Mouse (Mus musculus) urinary bladder, postnatal 14 days (tissue): ENCODE measurements around the gene Btbd16.

ENCODE experiments used
- DNase-seq: peaks from one replicate; pipeline ENCODE4 v3.0.0; 2021; ENCODE audit warnings: low spot score

The Btbd16 gene

DNA sequence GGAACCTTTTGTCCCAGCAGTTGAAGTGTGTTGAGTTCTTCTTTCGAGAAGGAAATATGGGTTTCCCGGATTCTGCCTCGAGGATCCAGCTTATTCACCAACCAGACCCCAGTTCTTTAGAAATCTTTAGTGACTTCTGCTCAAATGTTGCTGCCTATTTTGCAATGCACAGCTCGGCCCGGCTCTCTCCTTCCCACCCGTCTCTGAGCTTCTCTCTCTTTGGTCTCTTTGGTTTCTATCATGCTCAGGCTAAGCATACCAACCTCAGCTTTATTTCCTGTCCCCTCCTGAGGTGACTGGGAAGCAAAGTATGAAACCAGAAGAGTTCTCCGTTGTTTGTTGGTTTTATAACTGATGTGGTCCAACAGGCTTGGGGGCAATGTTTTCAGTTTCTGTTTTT, 42.4 kb downstream of the Btbd16 start:
- no peak for DNase-seq

DNA sequence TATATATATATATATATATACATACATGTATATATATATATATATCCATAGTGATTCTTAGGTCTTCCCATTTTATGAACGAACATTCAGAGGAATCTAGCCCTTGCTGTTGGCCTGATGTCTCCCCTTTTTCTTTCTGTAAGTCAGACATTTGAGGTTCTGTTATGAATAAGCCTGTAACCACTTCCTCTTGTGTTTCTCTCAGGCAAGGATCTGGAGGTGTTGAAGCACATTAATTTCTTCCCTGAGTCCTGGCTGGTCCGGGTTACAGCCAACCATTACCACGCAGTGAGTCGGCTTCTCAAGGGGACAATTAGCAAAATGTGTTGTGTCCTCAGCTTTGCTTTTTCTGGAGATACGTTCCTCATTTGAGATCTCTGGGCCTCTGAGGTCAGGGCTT, 44.9 kb downstream of the Btbd16 start:
- DNase-seq = no peak

DNA sequence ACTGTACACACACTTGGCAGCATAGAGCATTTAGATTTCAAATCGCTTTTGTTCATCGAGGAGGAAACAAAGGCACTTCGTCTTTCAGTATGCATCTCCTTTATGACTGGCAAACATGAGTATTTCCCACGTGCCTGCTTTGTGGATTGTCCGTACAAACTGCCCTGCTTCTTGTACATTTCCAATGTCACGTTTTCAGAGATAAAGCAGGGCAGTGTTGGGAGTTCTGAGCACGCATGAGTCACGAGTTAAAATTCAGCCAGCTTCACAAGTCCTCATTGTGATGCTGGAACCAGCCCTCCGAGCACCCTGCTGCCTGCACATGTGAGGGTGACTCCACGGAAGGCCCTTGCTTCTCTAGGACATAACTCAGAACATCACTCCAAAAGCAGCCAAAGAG, 45.8 kb downstream of the Btbd16 start:
- no peak for DNase-seq

- DNase-seq = no peak
These were observed 50.1 kb downstream of the Btbd16 start for GRCm38 (mm10) chr7:130823992-130824391.

GRCm38 (mm10) chr7:130826343-130826742, 52.5 kb downstream of the Btbd16 start:
- no peak for DNase-seq

GRCm38 (mm10) chr7:130827431-130827830, 53.6 kb downstream of the Btbd16 start:
- peak; percentile 63 for DNase-seq

GRCm38 (mm10) chr7:130827844-130828403, 54.1 kb downstream of the Btbd16 start:
- no peak for DNase-seq

DNA sequence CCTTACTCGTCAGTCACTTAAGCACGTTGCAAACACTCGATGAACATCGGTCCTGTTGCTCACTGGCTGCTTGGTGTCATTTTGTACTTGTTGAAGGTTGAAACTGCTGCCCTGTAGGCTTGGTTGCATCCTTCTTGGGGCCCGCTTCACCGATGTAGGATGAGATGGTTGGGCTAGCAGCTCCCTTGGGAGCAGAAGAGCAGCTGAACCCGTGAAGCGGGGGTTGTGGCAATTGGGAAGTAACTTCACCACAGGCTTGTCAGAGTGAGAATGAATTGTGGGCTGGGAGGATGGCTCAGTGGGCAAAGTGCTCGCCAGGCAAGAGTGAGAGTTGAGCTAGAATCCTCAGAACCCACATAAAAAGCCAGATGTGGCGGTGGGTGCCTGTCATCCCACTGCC, 54.6 kb downstream of the Btbd16 start:
- no peak for DNase-seq

GRCm38 (mm10) chr7:130831586-130831985, 57.7 kb downstream of the Btbd16 start:
- DNase-seq = no peak

- DNase-seq = no peak
These were observed 60.4 kb downstream of the Btbd16 start for GRCm38 (mm10) chr7:130834299-130834698.

GRCm38 (mm10) chr7:130834958-130835861, 61.3 kb downstream of the Btbd16 start:
- peak; percentile 58 for DNase-seq

GRCm38 (mm10) chr7:130836066-130836465, 62.2 kb downstream of the Btbd16 start:
- DNase-seq = no peak

GRCm38 (mm10) chr7:130837941-130838657, 64.2 kb downstream of the Btbd16 start:
- DNase-seq = no peak

DNA sequence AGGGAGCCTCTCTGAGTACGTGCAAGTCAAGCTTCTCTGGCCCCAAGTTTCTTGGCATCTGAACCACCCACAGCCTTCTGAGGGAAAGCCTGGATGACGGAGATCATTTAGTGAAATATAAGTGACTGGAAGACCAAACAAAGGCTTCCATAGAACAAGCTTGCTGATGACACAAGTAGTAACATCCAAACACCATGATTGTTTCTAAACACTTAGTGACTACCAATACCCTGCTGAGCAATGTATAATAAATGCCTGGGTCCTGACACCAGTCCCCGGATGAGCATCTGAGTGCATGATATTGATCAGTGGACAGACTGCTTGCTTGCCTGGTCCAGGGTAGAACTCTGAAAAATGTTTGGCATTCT, 64.8 kb downstream of the Btbd16 start:
- no peak for DNase-seq

GRCm38 (mm10) chr7:130839380-130840100, 65.7 kb downstream of the Btbd16 start:
- DNase-seq = no peak

DNA sequence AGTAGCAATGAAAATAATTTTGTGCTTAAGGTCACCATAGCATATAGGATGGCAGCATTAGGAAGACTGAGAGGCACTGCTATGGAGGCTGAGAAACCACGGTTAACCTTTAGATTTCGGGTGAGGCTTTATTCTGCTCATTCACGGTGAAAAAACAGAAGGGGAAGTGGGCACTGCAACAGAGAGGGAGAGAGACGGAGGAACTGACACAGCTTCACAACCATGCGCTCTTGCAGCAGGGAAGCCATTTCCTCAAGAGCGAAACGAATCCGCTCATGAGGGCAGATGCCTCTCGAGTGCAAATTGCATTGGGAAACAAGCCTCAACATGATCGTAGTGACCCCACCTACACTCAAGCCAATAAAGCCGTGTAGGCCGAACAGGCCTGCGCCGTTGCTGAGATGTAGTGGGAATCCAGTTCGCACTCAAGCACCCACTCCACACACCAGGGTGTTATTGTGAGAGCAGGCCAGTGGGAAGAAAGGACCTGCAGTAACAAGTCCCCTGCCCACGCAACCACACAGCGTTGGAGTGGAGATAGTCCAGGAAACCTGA, 73.4 kb downstream of the Btbd16 start:
- no peak for DNase-seq

GRCm38 (mm10) chr7:130854684-130855292, 80.9 kb downstream of the Btbd16 start:
- DNase-seq = no peak

- DNase-seq = peak; percentile 51
These were observed 81.8 kb downstream of the Btbd16 start for GRCm38 (mm10) chr7:130855681-130856080.

DNA sequence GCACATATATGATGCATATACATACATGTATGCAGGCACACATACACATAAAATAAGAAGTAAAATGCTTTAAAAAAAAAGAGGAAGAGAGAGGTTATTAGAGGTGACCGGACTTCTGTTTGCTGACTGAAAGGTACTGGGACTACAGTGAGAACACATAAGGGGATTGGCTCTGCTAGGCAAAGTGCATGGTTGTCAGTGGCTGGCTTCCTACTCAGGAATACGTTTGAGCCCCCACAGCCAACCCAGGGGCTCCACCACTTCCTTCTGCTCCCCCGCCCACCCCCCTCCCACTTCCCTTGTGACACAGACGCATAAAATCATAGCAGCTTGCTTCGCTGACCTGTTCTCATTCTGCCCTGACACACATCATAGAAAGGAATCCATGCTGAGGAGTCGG, 84.1 kb downstream of the Btbd16 start:
- DNase-seq = no peak

GRCm38 (mm10) chr7:130859926-130860325, 86.1 kb downstream of the Btbd16 start:
- no peak for DNase-seq

DNA sequence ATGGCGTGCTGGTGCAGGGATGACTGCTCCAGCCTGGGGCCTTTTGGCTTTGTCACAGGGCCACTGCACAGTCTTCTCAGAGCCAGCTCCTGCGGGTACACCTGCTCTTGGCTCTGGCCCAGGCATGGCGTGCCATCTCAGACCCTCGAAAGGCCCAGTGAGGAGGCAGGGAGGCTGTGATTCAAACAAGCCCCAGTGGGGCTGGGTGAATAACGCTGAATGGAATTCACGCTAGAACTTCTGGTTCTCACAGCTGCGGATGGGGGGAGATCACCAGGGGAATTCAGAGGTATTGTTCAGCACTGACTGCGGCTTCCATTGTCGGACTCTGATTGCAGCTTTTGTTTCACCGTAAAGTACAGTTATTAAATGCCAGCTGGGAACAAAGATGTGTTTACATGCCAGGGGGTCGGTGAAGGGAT, 86.9 kb downstream of the Btbd16 start:
- peak; percentile 29 for DNase-seq

DNA sequence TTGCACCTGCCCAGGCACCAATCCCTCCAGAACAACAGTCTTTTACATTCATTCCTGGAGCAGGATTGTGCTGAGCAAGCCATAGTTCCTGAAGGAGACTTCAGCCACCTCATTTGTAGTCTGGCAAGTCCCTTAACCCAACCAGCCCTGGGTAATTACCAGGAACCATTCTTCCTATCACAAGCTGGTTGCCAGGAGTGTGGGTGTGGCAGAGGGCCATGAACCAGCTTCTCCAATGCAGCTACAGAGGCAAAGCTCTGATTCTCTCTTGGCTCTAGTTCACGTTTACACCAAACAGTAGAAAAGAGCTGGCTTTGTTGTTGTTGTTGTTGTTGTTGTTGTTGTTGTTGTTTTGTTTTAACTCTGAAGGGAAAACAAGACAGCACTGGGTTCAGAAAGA, 88.6 kb downstream of the Btbd16 start:
- no peak for DNase-seq
